Mouse (Mus musculus): Measurements from ENCODE around the gene Wdr49. TPM values are rescaled to one million over a fixed set of nuclear protein-coding genes. Genes with fewer than 3 reads are reported as not detected.

Gene Wdr49
- polyA plus RNA-seq, 2 experiments: not detected

DNA sequence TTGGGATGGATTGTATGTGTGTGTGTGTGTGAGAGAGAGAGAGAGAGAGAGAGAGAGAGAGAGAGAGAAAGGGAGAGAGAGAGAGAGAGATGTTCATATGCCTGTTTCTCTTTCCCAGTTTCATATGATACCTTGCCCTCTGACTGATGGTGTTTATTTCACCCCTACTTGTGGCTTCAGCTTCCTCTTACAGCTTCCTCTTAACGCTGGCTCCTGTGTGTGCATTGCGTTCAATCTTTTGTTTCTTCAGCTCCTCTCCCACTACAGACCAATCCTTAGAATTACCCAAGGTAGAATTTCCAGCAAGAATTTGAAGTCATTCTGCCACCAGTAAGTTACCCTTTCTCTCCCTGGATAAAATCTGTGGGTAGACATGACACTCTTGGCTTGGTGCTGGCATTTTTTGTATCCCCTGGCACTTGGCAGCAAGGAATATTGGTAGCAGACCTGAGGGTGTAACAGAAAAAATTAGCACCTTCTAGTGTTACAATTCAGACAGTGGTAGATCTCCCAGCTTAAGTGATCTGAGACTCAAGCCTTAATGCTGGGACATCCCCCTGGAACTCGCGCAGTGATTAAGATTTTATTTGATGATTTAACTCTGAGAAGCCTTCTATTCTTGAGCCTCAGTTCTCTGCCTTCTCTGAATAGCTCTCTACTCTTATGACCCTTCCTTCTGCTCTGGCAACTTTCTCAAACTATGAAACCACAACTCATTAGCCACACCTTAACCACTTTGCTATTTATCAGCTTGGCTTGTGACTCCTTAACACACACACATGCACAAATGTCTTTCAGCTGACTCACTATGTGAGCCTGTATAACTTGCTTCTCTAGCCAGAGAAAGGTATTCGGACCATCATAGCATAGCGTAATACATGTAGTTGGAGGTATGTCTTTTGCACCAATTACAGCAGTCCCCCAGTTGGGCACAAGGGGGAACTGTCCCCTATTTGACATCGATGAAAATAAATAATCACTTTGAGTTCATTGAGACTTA lies 17.3 kb upstream of the Wdr49 start:
- Histone ChIP-seq H3K4me1 (replicated peaks; ENCODE audit: control insufficient read depth in 2 of 2, insufficient read depth in 2 of 2, low read length in 1 of 2) (no peaks in the 10 kb centered on the region), H3K4me2 (ENCODE audit: low read depth) (no peak overlapping the region), H3K27ac (no peak overlapping the region), H3K36me3 (replicated peaks; ENCODE audit: control insufficient read depth, insufficient read depth, low read depth) (no peaks in the 10 kb centered on the region), H3K9ac (replicated peaks) (no peak overlapping the region), H3K4me3 (ENCODE audit: insufficient read depth in 1 of 2, low read depth in 2 of 2, low read length in 2 of 2) (no peak overlapping the region), H3K9me3 (ENCODE audit: control insufficient read depth, low read length) (no peaks in the 10 kb centered on the region), H3K27me3 (ENCODE audit: control insufficient read depth, insufficient read depth, low read length) (no peaks in the 10 kb centered on the region)
- no peak for DNase-seq (ENCODE audit: low read depth in 3 of 3, low spot score in 3 of 3)
- no peak for ATAC-seq (ENCODE audit: insufficient read depth)
- WGBS (ENCODE audit: insufficient replicate concordance): 44% methylated on average over 7 of the region's 7 CpGs
- TF ChIP-seq CTCF (IDR thresholded peaks at IDR 0.05; ENCODE audit: low read depth): peak; percentile 5; the same call in 1 of the 2 replicates
- no peak for TF ChIP-seq EP300 (IDR thresholded peaks at IDR 0.05; ENCODE audit: low read depth)

DNA sequence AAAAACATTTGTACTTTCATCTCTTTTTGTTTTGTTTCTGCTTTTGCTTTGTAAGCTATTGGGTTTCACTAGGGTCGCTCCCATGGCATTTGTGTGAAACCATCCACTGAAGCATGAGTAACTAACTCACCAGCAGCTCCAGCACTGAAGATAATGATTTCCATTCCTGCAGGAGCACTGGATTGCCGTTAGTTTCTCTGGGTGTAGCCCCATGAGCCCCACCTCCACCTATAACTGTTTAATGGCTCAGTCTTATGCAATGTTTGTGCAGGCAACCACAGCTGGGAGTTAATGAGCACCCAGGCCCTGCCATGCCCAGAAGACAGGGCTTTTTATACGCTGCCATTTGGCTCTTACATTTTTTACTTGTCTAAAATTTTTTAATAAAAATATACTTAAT lies 11.0 kb upstream of the Wdr49 start:
- Histone ChIP-seq H3K4me2 (ENCODE audit: low read depth) (no peak overlapping the region), H3K27ac (no peak overlapping the region), H3K4me1 (replicated peaks; ENCODE audit: control insufficient read depth in 2 of 2, insufficient read depth in 2 of 2, low read length in 1 of 2) (no peaks in the 10 kb centered on the region), H3K36me3 (replicated peaks; ENCODE audit: control insufficient read depth, insufficient read depth, low read depth) (no peaks in the 10 kb centered on the region), H3K9me3 (ENCODE audit: control insufficient read depth, low read length) (no peaks in the 10 kb centered on the region), H3K27me3 (ENCODE audit: control insufficient read depth, insufficient read depth, low read length) (no peaks in the 10 kb centered on the region), H3K4me3 (ENCODE audit: insufficient read depth in 1 of 2, low read depth in 2 of 2, low read length in 2 of 2) (no peak overlapping the region), H3K9ac (replicated peaks) (no peak overlapping the region)
- 43% methylated on average over 3 of the region's 3 CpGs for WGBS (ENCODE audit: insufficient replicate concordance)
- ATAC-seq (ENCODE audit: insufficient read depth) (0 out of 2 replicates have a peak, but pooled peaks have one; percentile 33), DNase-seq (ENCODE audit: low read depth in 3 of 3, low spot score in 3 of 3) (no peak)
- no peak for TF ChIP-seq CTCF (IDR thresholded peaks at IDR 0.05; ENCODE audit: low read depth)

DNA sequence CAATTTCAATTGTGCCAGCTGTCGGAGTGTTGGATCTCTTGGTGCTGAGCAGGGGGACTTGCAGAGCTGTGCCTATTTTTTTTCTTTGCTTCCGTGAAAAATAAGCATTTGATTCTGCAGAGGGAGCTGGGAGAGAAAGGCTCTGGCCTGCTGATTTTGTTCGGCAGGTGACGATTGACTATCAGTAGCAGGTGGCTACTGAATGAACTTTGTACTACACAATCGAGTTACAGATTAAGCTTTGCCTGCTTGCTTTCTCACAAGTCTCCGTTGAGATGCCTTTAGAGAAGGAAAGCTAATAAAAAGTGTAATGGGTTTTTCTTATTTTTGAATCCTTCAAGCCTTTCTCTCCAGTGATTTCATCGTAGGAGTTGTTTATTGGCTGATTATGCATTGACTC lies 6.8 kb downstream of the Wdr49 start:
- Histone ChIP-seq H3K9me3 (ENCODE audit: control insufficient read depth, low read length) (no peaks in the 10 kb centered on the region), H3K4me3 (ENCODE audit: insufficient read depth in 1 of 2, low read depth in 2 of 2, low read length in 2 of 2) (no peak overlapping the region), H3K4me2 (ENCODE audit: low read depth) (no peak overlapping the region), H3K36me3 (replicated peaks; ENCODE audit: control insufficient read depth, insufficient read depth, low read depth) (no peaks in the 10 kb centered on the region), H3K9ac (replicated peaks) (no peak overlapping the region), H3K4me1 (replicated peaks; ENCODE audit: control insufficient read depth in 2 of 2, insufficient read depth in 2 of 2, low read length in 1 of 2) (no peaks in the 10 kb centered on the region), H3K27me3 (ENCODE audit: control insufficient read depth, insufficient read depth, low read length) (no peaks in the 10 kb centered on the region), H3K27ac (no peak overlapping the region)
- WGBS (ENCODE audit: insufficient replicate concordance): 50% methylated on average over 7 of the region's 7 CpGs
- DNase-seq (ENCODE audit: low read depth in 3 of 3, low spot score in 3 of 3) (no peak), ATAC-seq (ENCODE audit: insufficient read depth) (no peak)
- TF ChIP-seq CTCF (IDR thresholded peaks at IDR 0.05; ENCODE audit: low read depth) (no peak), EP300 (IDR thresholded peaks at IDR 0.05; ENCODE audit: low read depth) (no peak)

DNA sequence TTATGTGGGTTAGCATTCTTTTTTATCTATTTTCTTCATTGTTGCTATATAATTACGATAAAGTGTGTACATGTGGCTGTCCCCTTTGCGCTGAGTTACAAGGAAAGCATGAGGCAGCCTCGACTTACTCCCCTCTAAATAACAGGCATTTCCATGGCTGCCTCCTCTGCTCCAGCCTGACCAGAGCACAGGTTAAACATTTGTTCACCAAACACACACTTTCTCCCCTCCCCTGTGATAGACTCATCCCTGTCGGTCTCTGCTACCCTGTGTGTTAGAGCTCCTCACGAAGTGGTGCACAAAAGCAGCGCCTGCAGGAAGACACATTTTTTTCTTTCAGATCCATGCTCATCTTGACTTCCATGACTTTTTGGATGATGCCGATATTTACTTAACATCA lies 7.3 kb downstream of the Wdr49 start:
- Histone ChIP-seq H3K4me3 (ENCODE audit: insufficient read depth in 1 of 2, low read depth in 2 of 2, low read length in 2 of 2) (no peak overlapping the region), H3K9me3 (ENCODE audit: control insufficient read depth, low read length) (no peaks in the 10 kb centered on the region), H3K27ac (no peak overlapping the region), H3K9ac (replicated peaks) (no peak overlapping the region), H3K4me2 (ENCODE audit: low read depth) (no peak overlapping the region), H3K36me3 (replicated peaks; ENCODE audit: control insufficient read depth, insufficient read depth, low read depth) (no peaks in the 10 kb centered on the region), H3K27me3 (ENCODE audit: control insufficient read depth, insufficient read depth, low read length) (no peaks in the 10 kb centered on the region), H3K4me1 (replicated peaks; ENCODE audit: control insufficient read depth in 2 of 2, insufficient read depth in 2 of 2, low read length in 1 of 2) (no peaks in the 10 kb centered on the region)
- 61% methylated on average over 7 of the region's 7 CpGs for WGBS (ENCODE audit: insufficient replicate concordance)
- no peak for DNase-seq (ENCODE audit: low read depth in 3 of 3, low spot score in 3 of 3)
- TF ChIP-seq CTCF (IDR thresholded peaks at IDR 0.05; ENCODE audit: low read depth): no peak
- no peak for TF ChIP-seq EP300 (IDR thresholded peaks at IDR 0.05; ENCODE audit: low read depth)
- no peak for ATAC-seq (ENCODE audit: insufficient read depth)

DNA sequence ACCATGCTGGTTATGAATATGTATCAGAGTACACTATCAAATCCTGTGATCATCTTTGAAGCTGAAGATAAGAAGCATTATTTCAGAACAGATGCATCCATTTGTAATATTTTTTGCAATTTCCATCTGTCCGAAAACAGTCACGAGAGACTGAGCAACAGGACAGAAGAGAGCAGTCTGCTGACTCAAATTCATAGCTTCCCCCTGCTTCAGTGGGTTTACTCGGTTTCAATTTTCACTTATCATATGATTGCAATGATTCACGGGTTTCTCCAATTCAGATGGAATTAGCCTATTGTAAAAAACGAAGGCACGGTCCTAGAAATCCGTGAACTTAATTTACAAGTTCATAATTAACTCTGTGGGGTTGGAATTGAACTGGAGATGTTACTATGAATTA lies 13.8 kb downstream of the Wdr49 start:
- WGBS (ENCODE audit: insufficient replicate concordance): 62% methylated on average over 7 of the region's 7 CpGs
- no peak overlapping the region for H3K27ac ChIP-seq
- TF ChIP-seq EP300 (IDR thresholded peaks at IDR 0.05; ENCODE audit: low read depth) (no peak), CTCF (IDR thresholded peaks at IDR 0.05; ENCODE audit: low read depth) (no peak)

More for the DNA sequence above, 13.8 kb downstream of the Wdr49 start:
- Histone ChIP-seq H3K9ac (replicated peaks) (no peak overlapping the region), H3K27me3 (ENCODE audit: control insufficient read depth, insufficient read depth, low read length) (no peaks in the 10 kb centered on the region), H3K4me2 (ENCODE audit: low read depth) (no peak overlapping the region), H3K9me3 (ENCODE audit: control insufficient read depth, low read length) (no peaks in the 10 kb centered on the region), H3K4me1 (replicated peaks; ENCODE audit: control insufficient read depth in 2 of 2, insufficient read depth in 2 of 2, low read length in 1 of 2) (no peaks in the 10 kb centered on the region), H3K36me3 (replicated peaks; ENCODE audit: control insufficient read depth, insufficient read depth, low read depth) (no peaks in the 10 kb centered on the region), H3K4me3 (ENCODE audit: insufficient read depth in 1 of 2, low read depth in 2 of 2, low read length in 2 of 2) (no peak overlapping the region)
- no peak for ATAC-seq (ENCODE audit: insufficient read depth)
- no peak for DNase-seq (ENCODE audit: low read depth in 3 of 3, low spot score in 3 of 3)
